Mouse (Mus musculus): ENCODE results near the gene Egfl6. TPM values are rescaled to one million over a fixed set of nuclear protein-coding genes. Genes with fewer than 3 reads are reported as not detected.
"Not testable (repeated sequence)": the region's sequence is repeated elsewhere in the genome, so short reads cannot be mapped to it uniquely, and the experiment has no call there.

Egfl6 gene
- polyA plus RNA-seq, 1 experiment from 2014 or later: 3.6 TPM

DNA sequence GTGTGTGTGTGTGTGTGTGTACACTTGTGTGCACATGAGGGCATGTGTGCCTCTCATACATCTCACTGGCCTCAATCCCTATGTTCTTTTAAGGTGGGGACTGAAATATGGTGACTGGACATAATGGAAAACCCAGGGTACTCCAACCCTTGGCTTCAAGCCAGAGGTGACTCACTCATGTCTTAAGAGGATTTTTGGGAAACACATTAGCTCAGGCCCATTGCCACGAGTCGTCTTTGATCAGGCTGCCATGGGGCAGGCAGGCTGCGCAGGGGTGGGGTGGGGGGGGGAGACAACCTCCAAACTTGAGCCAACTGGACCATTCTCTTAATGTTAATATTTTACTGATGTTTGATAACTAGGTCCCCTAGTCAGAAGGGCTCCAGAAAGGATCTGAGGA lies 26.2 kb downstream of the Egfl6 start:
- no peaks in the 10 kb centered on the region for H3K36me3 ChIP-seq (replicated peaks)
- peaks cover 62% of the 10 kb centered on the region for H3K27me3 ChIP-seq (replicated peaks; ENCODE audit: low read depth, poor library complexity, severe bottlenecking)
- H3K27ac ChIP-seq (replicated peaks): no peak overlapping the region

DNA sequence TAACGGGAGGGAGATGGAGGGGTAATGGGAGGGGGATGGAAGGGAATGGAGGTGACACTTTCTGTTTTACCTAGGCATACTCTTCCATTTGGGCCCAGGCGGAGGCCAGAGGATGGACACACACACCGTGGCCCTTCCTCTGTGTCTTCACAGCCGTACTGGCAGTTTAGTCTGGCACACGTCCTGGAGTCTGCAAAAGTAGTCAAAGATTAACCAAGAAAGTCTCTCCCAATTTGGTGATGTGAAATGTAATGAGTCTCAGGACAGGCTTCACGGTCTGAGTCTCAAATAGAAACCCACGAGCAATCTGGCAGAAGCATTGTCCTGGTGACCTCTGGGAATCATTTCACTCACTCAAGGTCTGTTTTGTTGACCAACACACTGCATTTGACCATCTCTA lies 33.2 kb downstream of the Egfl6 start:
- 84% methylated on average over 7 of the region's 7 CpGs for WGBS
- peaks cover 61% of the 10 kb centered on the region for H3K27me3 ChIP-seq (replicated peaks; ENCODE audit: low read depth, poor library complexity, severe bottlenecking)
- H3K4me3 ChIP-seq: no peak overlapping the region
- no peaks in the 10 kb centered on the region for H3K36me3 ChIP-seq (replicated peaks)
- no peak overlapping the region for H3K27ac ChIP-seq (replicated peaks)
- no peaks in the 10 kb centered on the region for H3K4me1 ChIP-seq
- no peak for DNase-seq (ENCODE audit: low spot score)
- H3K9me3 ChIP-seq: no peaks in the 10 kb centered on the region

More for the DNA sequence above, 26.2 kb downstream of the Egfl6 start:
- Histone ChIP-seq H3K4me3 (no peak overlapping the region), H3K4me1 (no peaks in the 10 kb centered on the region), H3K9me3 (no peaks in the 10 kb centered on the region)
- WGBS: 84% methylated on average over 3 of the region's 3 CpGs
- DNase-seq (ENCODE audit: low spot score): no peak

DNA sequence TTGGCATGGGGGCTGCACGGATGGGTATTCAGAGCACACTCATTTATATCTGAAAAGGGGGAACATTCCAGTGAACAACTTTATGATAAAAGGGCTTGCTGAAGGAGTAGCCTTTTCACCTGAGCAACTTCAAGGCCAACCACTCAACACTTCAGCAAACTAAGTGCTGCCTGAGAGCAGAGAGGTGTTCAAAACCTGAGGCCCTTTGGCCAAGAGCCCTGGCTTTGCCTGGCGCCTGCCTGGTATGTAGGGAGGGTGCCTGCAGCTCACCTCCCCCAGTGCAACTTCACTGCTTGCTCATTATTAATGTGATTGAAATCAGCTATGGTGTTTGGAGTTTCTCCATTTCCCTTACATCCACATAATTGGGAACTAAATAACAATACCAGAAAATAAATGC lies 39.0 kb downstream of the Egfl6 start:
- DNase-seq (ENCODE audit: low spot score): no peak
- no peaks in the 10 kb centered on the region for H3K4me1 ChIP-seq
- no peaks in the 10 kb centered on the region for H3K9me3 ChIP-seq
- no peaks in the 10 kb centered on the region for H3K36me3 ChIP-seq (replicated peaks)
- no peak overlapping the region for H3K4me3 ChIP-seq
- H3K27me3 ChIP-seq (replicated peaks; ENCODE audit: low read depth, poor library complexity, severe bottlenecking): peaks cover 74% of the 10 kb centered on the region
- H3K27ac ChIP-seq (replicated peaks): no peak overlapping the region
- 71% methylated on average over 2 of the region's 2 CpGs for WGBS

DNA sequence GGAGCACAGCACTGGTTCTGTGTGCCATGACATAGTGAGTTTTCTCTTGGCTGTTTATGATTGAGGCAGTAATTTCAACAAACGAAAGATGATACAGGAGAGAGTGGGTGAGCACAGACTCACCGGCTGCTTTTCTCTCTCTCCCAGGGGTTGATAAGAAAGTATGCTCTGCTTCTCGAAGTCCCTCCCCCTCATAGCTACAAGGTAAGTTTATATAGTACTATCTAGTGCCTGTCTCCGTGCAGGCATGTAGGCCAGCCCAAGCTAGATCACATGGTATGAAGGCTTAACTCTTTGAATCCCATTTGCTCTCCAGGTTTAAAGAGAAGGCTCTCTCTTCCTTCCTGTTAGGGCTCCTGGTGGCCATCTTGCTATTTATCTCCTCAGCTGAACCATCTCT lies 50.4 kb downstream of the Egfl6 start:
- Histone ChIP-seq H3K9me3 (no peaks in the 10 kb centered on the region), H3K27me3 (replicated peaks; ENCODE audit: low read depth, poor library complexity, severe bottlenecking) (peaks cover 81% of the 10 kb centered on the region), H3K27ac (replicated peaks) (no peak overlapping the region), H3K36me3 (replicated peaks) (no peaks in the 10 kb centered on the region), H3K4me1 (no peaks in the 10 kb centered on the region), H3K4me3 (no peak overlapping the region)
- no peak for DNase-seq (ENCODE audit: low spot score)
- 63% methylated on average over 4 of the region's 4 CpGs for WGBS

DNA sequence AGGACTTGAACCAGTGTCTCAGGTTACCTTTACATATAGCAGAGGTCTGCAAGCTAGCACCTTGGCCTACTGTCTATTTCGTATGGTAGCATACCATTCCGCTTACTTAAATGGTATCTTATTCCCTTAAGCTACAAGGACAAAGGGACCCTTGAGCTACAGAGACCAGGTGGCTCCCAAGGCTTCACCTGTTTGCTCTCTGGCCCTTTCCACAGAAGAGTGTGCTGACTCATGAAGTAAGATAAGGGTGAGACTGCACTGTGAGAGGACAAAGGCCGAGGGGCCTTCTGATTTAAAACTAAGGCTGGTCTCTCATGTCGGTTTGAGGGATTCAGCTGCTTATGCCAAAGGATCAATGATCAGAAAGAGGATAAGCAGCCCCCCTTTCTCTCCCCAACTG lies 52.1 kb downstream of the Egfl6 start:
- DNase-seq (ENCODE audit: low spot score): no peak
- WGBS: 76% methylated on average over 4 of the region's 4 CpGs
- H3K4me1 ChIP-seq: no peaks in the 10 kb centered on the region
- no peak overlapping the region for H3K4me3 ChIP-seq
- H3K27ac ChIP-seq (replicated peaks): no peak overlapping the region
- no peaks in the 10 kb centered on the region for H3K9me3 ChIP-seq
- H3K36me3 ChIP-seq (replicated peaks): no peaks in the 10 kb centered on the region
- H3K27me3 ChIP-seq (replicated peaks; ENCODE audit: low read depth, poor library complexity, severe bottlenecking): peaks cover 86% of the 10 kb centered on the region

DNA sequence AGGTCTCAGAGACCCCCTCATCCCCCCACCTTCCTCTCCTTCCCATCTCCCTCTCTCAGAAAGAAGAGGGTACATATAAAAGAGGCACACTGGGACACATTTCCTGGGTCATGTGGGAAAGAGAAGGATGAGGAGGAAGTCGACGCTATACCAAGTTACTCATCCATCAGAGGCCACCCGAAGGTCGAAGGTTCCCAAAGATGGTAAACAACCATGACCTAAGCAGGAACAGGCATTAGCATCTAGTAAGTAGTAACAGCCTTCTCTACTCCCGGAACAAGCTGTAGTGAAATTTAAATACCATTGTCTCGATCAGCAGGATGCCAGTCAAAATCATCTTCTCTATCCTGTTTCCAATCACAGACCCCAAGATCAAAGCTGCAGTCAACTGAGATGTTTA lies 53.8 kb downstream of the Egfl6 start:
- Histone ChIP-seq H3K9me3 (no peaks in the 10 kb centered on the region), H3K4me1 (no peaks in the 10 kb centered on the region), H3K36me3 (replicated peaks) (no peaks in the 10 kb centered on the region), H3K27me3 (replicated peaks; ENCODE audit: low read depth, poor library complexity, severe bottlenecking) (peaks cover 86% of the 10 kb centered on the region), H3K27ac (replicated peaks) (no peak overlapping the region), H3K4me3 (no peak overlapping the region)
- DNase-seq (ENCODE audit: low spot score): no peak
- 41% methylated on average over 6 of the region's 6 CpGs for WGBS

DNA sequence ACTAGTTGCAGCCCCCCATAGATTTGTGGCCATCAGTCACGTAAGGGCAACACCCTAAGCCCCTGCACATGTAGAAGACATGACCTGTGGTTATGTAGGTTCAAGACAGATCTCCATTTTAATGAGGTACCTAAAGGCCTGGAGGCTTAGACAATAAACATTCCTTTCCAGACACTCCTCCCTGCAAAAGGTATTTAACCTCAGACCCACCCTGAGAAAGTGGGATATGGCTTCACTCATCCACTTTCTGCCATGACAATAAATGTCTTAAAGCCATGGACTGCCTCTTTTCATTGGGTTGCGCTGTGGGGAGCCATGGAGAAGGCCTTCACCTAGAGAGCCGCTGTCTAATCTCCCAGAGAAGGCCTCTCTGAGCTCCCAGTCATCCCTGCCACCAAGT lies 57.4 kb downstream of the Egfl6 start:
- no peaks in the 10 kb centered on the region for H3K9me3 ChIP-seq
- no peak overlapping the region for H3K4me3 ChIP-seq
- no peak for DNase-seq (ENCODE audit: low spot score)
- WGBS: 92% methylated on average over 3 of the region's 3 CpGs
- H3K4me1 ChIP-seq: no peaks in the 10 kb centered on the region
- H3K36me3 ChIP-seq (replicated peaks): no peaks in the 10 kb centered on the region
- H3K27me3 ChIP-seq (replicated peaks; ENCODE audit: low read depth, poor library complexity, severe bottlenecking): peaks cover 86% of the 10 kb centered on the region
- no peak overlapping the region for H3K27ac ChIP-seq (replicated peaks)

DNA sequence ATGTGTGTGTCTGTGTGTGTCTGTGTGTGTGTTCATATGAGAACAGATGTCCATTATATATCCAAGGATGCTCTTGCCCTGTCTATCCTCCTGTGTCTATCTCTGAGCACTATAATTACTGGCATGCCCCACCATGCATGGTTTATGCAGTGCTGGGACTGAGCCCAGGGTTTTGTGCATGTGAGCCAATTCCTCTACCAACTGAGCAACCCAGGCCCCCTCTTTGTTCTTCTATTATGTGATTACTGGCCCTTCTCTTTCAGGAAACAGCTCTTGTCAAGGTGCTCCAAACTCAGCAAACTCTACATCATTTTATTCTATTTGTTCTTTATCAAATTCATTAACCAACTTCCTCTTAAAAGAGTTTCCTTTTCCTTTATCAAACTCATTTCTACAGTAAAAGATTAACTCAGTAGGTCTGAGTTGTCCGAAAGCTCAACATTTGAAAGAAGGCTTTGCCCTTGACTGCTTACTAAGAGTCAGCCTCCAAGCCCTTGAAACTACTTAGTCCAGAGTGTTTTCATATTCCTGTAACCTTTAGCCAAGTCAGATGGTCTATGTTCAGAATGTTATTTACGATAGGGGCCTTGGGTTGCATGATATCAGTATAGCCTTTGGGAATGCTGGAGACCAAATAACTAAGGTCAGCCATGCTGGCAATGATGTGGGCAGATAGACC lies 59.7 kb downstream of the Egfl6 start:
- H3K4me3 ChIP-seq: no peak overlapping the region
- no peaks in the 10 kb centered on the region for H3K9me3 ChIP-seq
- DNase-seq (ENCODE audit: low spot score): no peak
- H3K27ac ChIP-seq (replicated peaks): no peak overlapping the region
- no peaks in the 10 kb centered on the region for H3K4me1 ChIP-seq
- H3K36me3 ChIP-seq (replicated peaks): no peaks in the 10 kb centered on the region
- H3K27me3 ChIP-seq (replicated peaks; ENCODE audit: low read depth, poor library complexity, severe bottlenecking): peaks cover 83% of the 10 kb centered on the region
- 91% methylated on average over 2 of the region's 2 CpGs for WGBS

DNA sequence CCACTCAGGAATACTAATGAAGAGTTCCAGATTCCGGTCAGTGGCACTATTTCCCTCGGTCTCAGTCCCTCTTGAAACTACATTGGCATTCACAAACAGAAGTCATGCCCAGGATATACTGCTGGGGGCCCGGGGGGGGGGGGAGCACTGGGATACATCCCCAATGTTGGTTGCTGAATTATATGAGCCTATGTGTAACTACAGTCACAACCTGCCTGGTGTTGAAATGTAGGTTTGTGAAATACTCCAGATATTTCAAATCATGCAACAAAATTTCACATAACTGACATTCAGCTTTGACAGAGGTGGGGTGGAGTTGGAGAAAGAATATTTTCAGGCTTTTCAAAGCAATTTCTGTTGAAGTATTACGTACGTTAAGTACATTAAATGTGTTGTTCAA lies 64.7 kb downstream of the Egfl6 start:
- Histone ChIP-seq H3K9me3 (no peaks in the 10 kb centered on the region), H3K27ac (replicated peaks) (no peak overlapping the region), H3K36me3 (replicated peaks) (no peaks in the 10 kb centered on the region), H3K4me1 (no peaks in the 10 kb centered on the region), H3K4me3 (no peak overlapping the region), H3K27me3 (replicated peaks; ENCODE audit: low read depth, poor library complexity, severe bottlenecking) (peaks cover 84% of the 10 kb centered on the region)
- no peak for DNase-seq (ENCODE audit: low spot score)
- 80% methylated on average over 5 of the region's 5 CpGs for WGBS

DNA sequence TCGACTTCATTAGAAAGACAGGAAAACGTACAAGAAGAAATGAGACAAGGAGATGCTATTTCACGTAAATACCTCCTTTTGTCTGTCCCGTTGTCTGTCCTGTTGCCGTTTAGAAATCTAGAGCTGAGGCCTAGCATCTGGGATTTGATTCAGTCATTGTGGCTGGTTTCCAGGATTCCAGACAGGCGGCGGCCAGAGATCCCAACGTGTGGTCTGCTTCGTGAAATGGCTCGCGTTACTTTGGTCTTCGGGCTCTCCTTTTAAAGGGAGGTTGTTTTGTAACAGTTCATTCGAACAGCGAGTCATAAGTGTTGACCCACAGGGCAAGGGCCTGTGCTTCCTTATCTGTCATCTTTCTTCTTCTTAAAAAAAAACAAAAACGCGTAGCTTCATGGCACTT lies 67.2 kb downstream of the Egfl6 start, which contains the start of gene Tceanc:
TSS of gene Tceanc (minus strand) at position 223 of the 400 bp plus-strand sequence.
- 79% methylated on average over 16 of the region's 16 CpGs for whole genome bisulfite sequencing
- Histone ChIP-seq H3K27me3 (replicated peaks; ENCODE audit: low read depth, poor library complexity, severe bottlenecking) (peaks cover 83% of the 10 kb centered on the region), H3K4me3 (no peak within 1 kb of the TSS), H3K36me3 (replicated peaks) (no peaks in the 10 kb centered on the region), H3K4me1 (0 out of 2 replicates have a peak, but pooled peaks cover 4% of the 10 kb centered on the region), H3K9me3 (no peaks in the 10 kb centered on the region), H3K27ac (replicated peaks) (no peak within 1 kb of the TSS)
- DNase-seq (ENCODE audit: low spot score): no peak

DNA sequence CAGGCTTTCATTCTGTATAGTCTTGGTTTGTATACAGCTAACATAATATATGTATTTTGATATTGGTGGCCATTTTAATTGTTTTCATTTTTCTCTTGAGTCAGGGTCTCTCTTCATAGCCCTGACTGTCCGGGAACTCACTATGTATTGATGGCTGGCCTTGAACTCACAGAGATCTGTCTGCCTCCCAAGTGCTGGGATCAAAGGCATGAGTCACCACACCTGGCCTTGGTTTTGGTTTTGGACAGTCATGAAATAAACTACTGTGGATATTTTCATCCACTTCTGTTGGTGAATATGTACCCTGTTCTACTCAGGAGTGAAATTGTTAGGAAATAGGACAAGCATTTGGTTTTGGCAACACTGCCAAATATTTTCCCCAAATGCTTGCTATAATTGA lies 68.9 kb downstream of the Egfl6 start:
- 0 out of 2 replicates have a peak, but pooled peaks cover 4% of the 10 kb centered on the region for H3K4me1 ChIP-seq
- H3K36me3 ChIP-seq (replicated peaks): no peaks in the 10 kb centered on the region
- DNase-seq (ENCODE audit: low spot score): no peak
- H3K27ac ChIP-seq (replicated peaks): no peak overlapping the region
- 89% methylated on average over 1 of the region's 1 CpGs for WGBS
- H3K27me3 ChIP-seq (replicated peaks; ENCODE audit: low read depth, poor library complexity, severe bottlenecking): peaks cover 74% of the 10 kb centered on the region
- H3K4me3 ChIP-seq: no peak overlapping the region
- no peaks in the 10 kb centered on the region for H3K9me3 ChIP-seq

DNA sequence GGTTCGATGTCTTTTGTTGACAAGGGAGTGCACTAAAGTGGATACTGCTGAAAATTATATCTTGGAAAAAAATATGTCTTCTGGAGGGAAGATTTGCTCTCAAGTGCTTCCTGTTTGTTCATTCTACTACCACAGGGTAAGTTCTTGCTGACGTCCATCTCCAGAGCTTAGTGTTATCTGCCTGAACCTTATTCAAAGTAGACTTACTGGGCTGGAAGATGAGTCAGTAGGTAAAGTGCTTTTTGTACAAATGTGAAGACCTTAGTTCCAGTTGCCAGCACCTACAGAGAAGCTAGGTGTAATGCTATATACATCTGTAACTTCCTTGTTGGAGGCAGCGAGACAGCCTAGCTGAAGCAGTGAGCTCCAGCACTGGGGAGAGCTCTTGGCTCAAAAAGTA lies 69.6 kb downstream of the Egfl6 start:
- no peaks in the 10 kb centered on the region for H3K36me3 ChIP-seq (replicated peaks)
- no peak for DNase-seq (ENCODE audit: low spot score)
- H3K4me3 ChIP-seq: no peak overlapping the region
- H3K4me1 ChIP-seq: 0 out of 2 replicates have a peak, but pooled peaks cover 4% of the 10 kb centered on the region
- WGBS: 89% methylated on average over 3 of the region's 3 CpGs
- H3K9me3 ChIP-seq: no peaks in the 10 kb centered on the region
- H3K27me3 ChIP-seq (replicated peaks; ENCODE audit: low read depth, poor library complexity, severe bottlenecking): peaks cover 69% of the 10 kb centered on the region
- no peak overlapping the region for H3K27ac ChIP-seq (replicated peaks)

DNA sequence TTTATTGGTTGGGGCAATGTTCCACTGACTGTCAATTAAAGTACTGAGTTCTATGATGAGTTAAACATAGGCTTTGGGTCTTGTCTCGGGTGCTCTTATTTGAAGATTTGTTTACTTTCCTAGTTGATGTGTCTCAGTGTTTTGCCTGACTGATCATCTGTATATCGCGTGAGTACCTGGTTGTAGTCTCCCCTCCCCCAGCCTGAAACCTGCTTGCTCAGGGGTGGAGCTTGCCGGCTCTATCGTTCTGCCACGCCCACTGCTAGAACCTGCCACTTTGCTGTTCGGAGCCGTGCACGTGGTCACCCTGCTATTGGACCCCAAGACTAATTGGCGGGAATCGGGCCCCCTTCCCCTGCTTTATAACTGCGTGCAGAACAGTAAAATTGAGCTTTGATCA lies 71.5 kb downstream of the Egfl6 start:
- H3K9me3 ChIP-seq; H3K4me3 ChIP-seq; H3K27ac ChIP-seq (replicated peaks); H3K4me1 ChIP-seq; H3K36me3 ChIP-seq (replicated peaks): not testable (repeated sequence)
- WGBS: 25% methylated on average over 12 of the region's 12 CpGs
- DNase-seq (ENCODE audit: low spot score): peak; percentile 34
- peaks cover 63% of the 10 kb centered on the region for H3K27me3 ChIP-seq (replicated peaks; ENCODE audit: low read depth, poor library complexity, severe bottlenecking)

Data from embryonic facial prominence, embryonic 10.5 days (tissue).